Mouse (Mus musculus) liver, embryonic 13.5 days (tissue): Measurements from ENCODE around the gene Trim58. TPM values are rescaled to one million over a fixed set of nuclear protein-coding genes. Genes with fewer than 3 reads are reported as not detected.

Source experiments
- ATAC-seq: fragments of 200-750 bp; cut with Nextera tagmentation; 2 replicates; pipeline ENCODE4 v1.8.0; 2017; ENCODE audit warnings: low read depth, mild to moderate bottlenecking, moderate number of reproducible peaks, moderate library complexity
- DNase-seq: peaks from one replicate; pipeline ENCODE4 v3.0.0; 2022
- H3K27ac ChIP-seq: fragments of 300-500 bp; sonication (generic); 2 replicates; pipeline ENCODE4 v1.5.1; 2015; ENCODE audit warnings: moderate library complexity, mild to moderate bottlenecking, inconsistent platforms
- H3K27me3 ChIP-seq: fragments of 300-500 bp; sonication (generic); 2 replicates; pipeline ENCODE4 v1.6.1; 2015; ENCODE audit warnings: mild to moderate bottlenecking, inconsistent platforms
- H3K36me3 ChIP-seq: fragments of 300-500 bp; sonication (generic); 2 replicates; pipeline ENCODE4 v1.6.1; 2015; ENCODE audit warnings: mild to moderate bottlenecking, inconsistent platforms
- H3K4me1 ChIP-seq: fragments of 300-500 bp; sonication (generic); replicated peaks from 2 replicates; pipeline ENCODE4 v1.6.1; 2015; ENCODE audit warnings: inconsistent platforms
- H3K4me2 ChIP-seq: fragments of 300-500 bp; sonication (generic); 2 replicates; pipeline ENCODE4 v1.6.1; 2015; ENCODE audit warnings: inconsistent platforms, mild to moderate bottlenecking, moderate library complexity
- H3K4me3 ChIP-seq: fragments of 300-500 bp; sonication (generic); replicated peaks from 2 replicates; pipeline ENCODE4 v1.5.1; 2015; ENCODE audit warnings: mild to moderate bottlenecking, inconsistent platforms
- H3K9ac ChIP-seq: fragments of 300-500 bp; sonication (generic); 2 replicates; pipeline ENCODE4 v1.6.1; 2015; ENCODE audit warnings: mild to moderate bottlenecking, inconsistent platforms
- H3K9me3 ChIP-seq: fragments of 300-500 bp; sonication (generic); replicated peaks from 2 replicates; pipeline ENCODE4 v1.6.1; 2016; ENCODE audit warnings: inconsistent platforms
- WGBS: fragments of 180-500 bp; shearing (Covaris S2); methylation state at CpG from one replicate; pipeline ENCODE4 v1.1.7; 2015; ENCODE audit not compliant: insufficient replicate concordance; 5-methylcytosine and 5-hydroxymethylcytosine counted together
- polyA plus RNA-seq: library from polyadenylated mRNA; unstranded; fragments of >200 nt; fragmentation: Nextera tagmentation; extraction: Ambion mirVana; gene quantifications from 2 replicates; pipeline ENCODE4 v1.2.1, GENCODE M21; 2015

Trim58 gene
- polyA plus RNA-seq, result 9.2 and 12.4 TPM in 2 replicates

DNA sequence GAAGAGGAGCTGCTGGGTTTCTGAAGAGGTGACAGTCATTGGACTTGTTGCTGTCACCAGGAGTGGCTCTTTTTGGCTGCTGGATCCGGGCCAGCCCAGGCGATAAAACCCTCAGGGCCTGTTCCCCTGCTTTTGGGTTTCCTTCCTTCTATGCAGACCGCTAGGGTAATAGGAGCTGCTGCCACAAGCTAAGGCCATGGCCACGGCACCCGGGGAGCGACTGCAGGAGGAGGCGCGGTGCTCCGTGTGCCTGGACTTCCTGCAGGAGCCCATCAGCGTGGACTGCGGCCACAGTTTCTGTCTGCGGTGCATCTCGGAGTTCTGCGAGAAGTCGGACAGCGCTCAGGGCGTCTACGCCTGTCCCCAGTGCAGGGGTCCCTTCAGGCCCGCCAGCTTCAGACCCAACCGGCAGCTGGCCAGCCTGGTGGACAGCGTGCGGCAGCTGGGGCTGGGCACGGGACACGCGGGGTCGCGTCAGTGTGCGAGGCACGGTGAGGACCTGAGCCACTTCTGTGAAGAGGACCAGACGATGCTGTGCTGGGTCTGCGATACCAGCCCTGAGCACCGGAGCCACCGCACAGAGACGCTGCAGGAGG is at the start of gene Trim58:
Trim58 (plus strand) TSS at position 194 of the 596 bp plus-strand sequence.
- Histone ChIP-seq H3K4me2 (peak within 1 kb of the TSS; percentile 87), H3K9me3 (no peaks in the 10 kb centered on the region), H3K36me3 (peaks cover 28% of the 10 kb centered on the region), H3K4me1 (peaks cover 52% of the 10 kb centered on the region), H3K4me3 (peak within 1 kb of the TSS; percentile 78), H3K27me3 (peaks cover 8% of the 10 kb centered on the region; the same call in 1 of the 2 replicates), H3K9ac (peak within 1 kb of the TSS; percentile 98), H3K27ac (peak within 1 kb of the TSS; percentile 100)
- ATAC-seq (peak; percentile 52), DNase-seq (peak; percentile 61)
- WGBS, result 2% methylated on average over 34 of the region's 34 CpGs

DNA sequence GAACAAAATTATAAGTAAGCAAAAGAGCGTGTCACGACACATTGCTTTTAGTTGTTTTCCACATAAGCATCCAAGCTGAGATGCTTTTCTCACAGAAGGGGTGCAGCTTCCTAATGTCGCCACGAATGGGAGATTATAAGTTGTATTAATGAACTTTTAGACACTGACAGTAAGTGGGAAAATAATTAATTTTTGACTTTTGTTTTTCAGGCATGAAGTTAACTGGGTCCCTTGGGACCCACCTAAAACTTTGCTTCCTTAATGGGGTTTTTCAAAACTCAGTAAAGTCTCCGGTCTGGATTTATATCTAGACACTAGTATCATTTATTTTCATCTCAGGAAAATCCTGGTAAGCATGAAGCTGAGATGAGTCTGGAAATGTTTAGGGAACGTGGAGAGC is 45.5 kb upstream of the Trim58 start, which contains the start of gene Olfr324:
Olfr324 (plus strand) TSS at position 301 of the 400 bp plus-strand sequence.
- Histone ChIP-seq H3K4me1 (peaks cover 3% of the 10 kb centered on the region), H3K9me3 (no peaks in the 10 kb centered on the region), H3K4me3 (no peak within 1 kb of the TSS), H3K27me3 (peaks cover 2% of the 10 kb centered on the region; the same call in 1 of the 2 replicates), H3K36me3 (no peaks in the 10 kb centered on the region), H3K9ac (no peak within 1 kb of the TSS), H3K27ac (no peak within 1 kb of the TSS), H3K4me2 (no peak within 1 kb of the TSS)
- WGBS, result 65% methylated on average over 6 of the region's 6 CpGs
- ATAC-seq (no peak), DNase-seq (no peak)

DNA sequence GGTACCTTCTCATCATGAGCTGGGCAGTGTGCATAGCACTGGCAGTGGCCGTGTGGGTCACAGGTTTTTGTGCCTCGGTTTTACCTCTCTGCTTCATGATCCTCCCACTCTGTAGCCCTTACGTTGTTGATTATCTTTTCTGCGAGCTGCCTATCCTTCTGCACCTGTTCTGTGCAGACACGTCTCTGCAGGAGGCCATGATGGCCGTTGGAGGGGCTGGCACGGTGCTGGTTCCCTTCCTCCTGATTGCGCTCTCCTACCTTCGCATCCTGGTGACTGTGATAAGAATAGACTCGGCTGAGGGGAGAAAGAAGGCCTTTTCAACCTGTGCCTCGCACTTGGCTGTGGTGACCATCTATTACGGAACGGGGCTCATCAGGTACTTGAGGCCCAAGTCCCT is 42.4 kb upstream of the Trim58 start:
- ATAC-seq (no peak), DNase-seq (no peak)
- Histone ChIP-seq H3K4me1 (peaks cover 4% of the 10 kb centered on the region), H3K4me2 (no peak overlapping the region), H3K36me3 (no peaks in the 10 kb centered on the region), H3K9ac (no peak overlapping the region), H3K4me3 (no peak overlapping the region), H3K27me3 (peaks cover 2% of the 10 kb centered on the region; the same call in 1 of the 2 replicates), H3K27ac (no peak overlapping the region), H3K9me3 (no peaks in the 10 kb centered on the region)
- 61% methylated on average over 13 of the region's 13 CpGs for WGBS

DNA sequence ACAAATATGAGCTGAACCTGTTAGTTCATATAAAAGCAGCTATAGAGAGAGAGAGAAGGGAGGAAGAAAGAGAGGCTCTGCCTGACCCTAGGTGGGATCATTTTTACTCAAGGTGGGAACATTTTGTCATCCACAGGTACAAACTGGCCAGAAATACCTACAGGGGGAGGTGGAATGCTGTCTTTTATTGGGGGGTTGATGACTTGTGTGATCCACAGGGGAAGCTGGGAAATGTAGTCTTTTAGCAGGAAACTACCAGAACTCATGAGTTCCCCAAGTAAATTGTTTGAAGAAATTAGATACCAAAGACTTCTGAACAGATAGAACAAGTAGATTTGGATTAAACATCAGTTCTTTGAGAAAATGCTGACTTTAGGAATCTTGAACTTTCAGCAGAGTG is 38.2 kb upstream of the Trim58 start:
- ATAC-seq, result no peak
- H3K9ac ChIP-seq, result no peak overlapping the region
- no peak for DNase-seq
- H3K4me1 ChIP-seq, result peaks cover 16% of the 10 kb centered on the region
- no peaks in the 10 kb centered on the region for H3K9me3 ChIP-seq
- H3K4me3 ChIP-seq, result no peak overlapping the region
- no peak overlapping the region for H3K4me2 ChIP-seq
- H3K36me3 ChIP-seq, result no peaks in the 10 kb centered on the region
- no peak overlapping the region for H3K27ac ChIP-seq
- no peaks in the 10 kb centered on the region for H3K27me3 ChIP-seq

DNA sequence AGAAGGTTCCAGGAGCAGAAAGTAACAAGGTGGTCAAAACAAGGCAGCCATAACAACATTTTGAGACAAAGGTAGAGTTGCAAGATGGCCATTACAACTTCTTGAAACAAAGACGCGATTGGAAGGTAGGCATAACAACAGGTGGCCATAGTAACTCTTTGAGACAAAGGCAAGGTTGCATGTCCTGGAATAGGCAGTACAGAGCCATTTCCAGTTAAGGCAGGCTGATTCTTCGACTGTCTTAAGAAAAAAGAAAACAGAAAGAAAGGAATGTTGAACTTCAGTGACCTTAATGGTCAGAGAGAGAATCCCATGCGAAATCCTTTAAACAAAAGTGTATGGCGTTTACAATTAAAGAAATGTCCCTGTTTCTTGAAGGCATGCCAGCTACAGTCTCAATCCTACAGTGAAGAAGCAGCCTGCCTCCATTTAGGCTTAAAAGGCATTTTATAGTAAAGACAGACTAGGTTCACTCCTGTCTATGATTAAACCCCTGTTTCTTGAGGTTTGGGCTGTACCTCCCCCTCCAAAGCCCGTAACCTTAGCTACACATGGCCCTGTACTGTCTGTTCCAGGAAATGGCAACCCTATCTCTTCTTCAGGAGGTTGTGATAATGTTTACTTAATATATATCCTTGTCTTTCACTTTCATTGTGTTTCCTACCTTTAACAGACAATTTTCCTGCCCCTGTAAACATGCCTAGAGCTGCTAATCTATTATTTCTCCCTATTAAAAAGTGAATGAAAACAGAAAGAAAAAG is 37.3 kb upstream of the Trim58 start:
- H3K27ac ChIP-seq, result no peak overlapping the region
- ATAC-seq, result peak; percentile 48; the same call in 1 of the 2 replicates
- no peak overlapping the region for H3K4me2 ChIP-seq
- no peaks in the 10 kb centered on the region for H3K27me3 ChIP-seq
- H3K9me3 ChIP-seq, result no peaks in the 10 kb centered on the region
- no peak overlapping the region for H3K9ac ChIP-seq
- peaks cover 16% of the 10 kb centered on the region for H3K4me1 ChIP-seq
- no peak for DNase-seq
- 63% methylated on average over 6 of the region's 6 CpGs for WGBS
- H3K4me3 ChIP-seq, result no peak overlapping the region
- H3K36me3 ChIP-seq, result no peaks in the 10 kb centered on the region

DNA sequence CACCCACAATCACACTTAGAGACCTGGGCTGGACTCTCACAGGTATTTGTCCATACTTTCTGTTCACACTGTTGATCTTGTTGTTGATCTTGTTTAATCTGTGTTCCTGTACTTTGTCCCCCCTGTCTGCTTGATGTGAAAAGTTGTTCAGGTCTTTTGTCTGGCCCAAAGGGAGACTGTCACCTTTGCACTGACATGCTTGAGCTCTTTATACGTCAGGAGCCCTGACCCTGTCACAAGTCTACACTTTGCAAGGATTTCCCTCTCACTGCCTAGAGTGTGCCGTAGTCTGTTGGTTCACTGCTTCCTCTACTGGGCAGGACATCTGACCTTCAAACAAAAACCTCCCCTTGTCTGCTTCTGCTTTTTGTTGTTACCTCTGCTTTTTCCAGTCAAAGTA is 35.6 kb upstream of the Trim58 start:
- DNase-seq (no peak), ATAC-seq (no peak)

DNA sequence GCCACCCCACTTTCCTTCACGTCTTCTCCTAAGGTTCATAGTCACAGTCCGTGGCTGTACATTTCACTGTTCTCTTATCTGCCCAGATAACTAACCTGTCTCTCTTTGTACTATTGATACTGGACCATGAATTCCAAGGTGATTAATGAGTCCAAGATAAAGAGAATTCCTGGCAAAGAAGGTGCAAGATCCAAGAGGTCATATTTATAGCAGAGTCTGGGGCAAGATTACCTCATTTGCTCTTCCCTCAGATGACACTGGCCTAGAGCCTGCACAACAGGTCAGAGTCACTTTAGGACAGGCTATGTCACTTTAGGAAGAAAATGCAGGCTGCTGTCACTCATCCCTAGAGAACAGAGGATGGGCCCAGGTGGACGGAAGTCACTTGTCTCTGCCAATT is 35.0 kb upstream of the Trim58 start:
- Histone ChIP-seq H3K36me3 (no peaks in the 10 kb centered on the region), H3K4me3 (no peak overlapping the region), H3K27ac (no peak overlapping the region), H3K4me2 (no peak overlapping the region), H3K4me1 (peaks cover 16% of the 10 kb centered on the region), H3K9me3 (no peaks in the 10 kb centered on the region), H3K9ac (no peak overlapping the region), H3K27me3 (no peaks in the 10 kb centered on the region)
- 47% methylated on average over 3 of the region's 3 CpGs for WGBS
- ATAC-seq (no peak), DNase-seq (no peak)

More for the DNA sequence above, 35.6 kb upstream of the Trim58 start:
- peaks cover 16% of the 10 kb centered on the region for H3K4me1 ChIP-seq
- no peak overlapping the region for H3K27ac ChIP-seq
- WGBS, result 41% methylated on average over 2 of the region's 2 CpGs
- H3K9me3 ChIP-seq, result no peaks in the 10 kb centered on the region
- no peak overlapping the region for H3K4me2 ChIP-seq
- no peak overlapping the region for H3K9ac ChIP-seq
- no peak overlapping the region for H3K4me3 ChIP-seq
- H3K36me3 ChIP-seq, result no peaks in the 10 kb centered on the region
- H3K27me3 ChIP-seq, result no peaks in the 10 kb centered on the region

DNA sequence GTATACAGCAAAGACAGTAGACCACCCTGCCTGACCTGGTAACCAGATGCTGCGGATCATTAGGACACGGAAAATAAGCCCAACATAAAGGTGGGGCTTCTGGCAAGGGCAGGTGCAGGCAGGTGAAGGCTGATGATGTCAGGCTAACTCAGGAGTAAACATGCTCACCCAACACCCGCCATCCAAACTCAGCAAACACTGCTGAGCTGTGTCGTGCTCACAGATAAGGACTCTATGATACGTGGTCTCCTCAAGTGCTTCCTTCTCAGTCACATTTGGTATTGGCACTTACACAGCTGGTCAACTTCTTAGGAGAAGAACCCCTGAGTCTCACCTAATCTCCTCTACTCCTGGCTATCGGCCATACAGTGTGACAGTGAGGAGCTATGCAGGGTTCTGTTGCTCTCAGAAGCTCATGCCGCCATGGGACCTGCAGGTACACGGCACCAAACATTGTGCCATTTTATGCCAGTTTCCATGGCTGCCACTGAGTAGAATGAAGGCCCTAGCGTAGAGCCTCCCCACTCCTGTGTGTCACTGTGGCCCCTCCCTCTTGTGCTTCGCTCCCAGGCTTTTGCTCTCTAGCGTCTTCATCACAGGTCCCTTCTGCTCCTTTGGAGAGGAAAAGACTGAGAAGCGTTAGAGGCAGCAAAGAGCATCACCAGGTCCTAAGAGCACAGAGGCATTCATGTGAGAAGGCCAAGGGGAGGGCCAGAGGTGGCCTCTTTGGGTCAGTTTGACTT is 33.9 kb upstream of the Trim58 start:
- Histone ChIP-seq H3K9ac (no peak overlapping the region), H3K4me1 (peaks cover 16% of the 10 kb centered on the region), H3K4me3 (no peak overlapping the region), H3K4me2 (no peak overlapping the region), H3K27me3 (no peaks in the 10 kb centered on the region), H3K27ac (no peak overlapping the region), H3K9me3 (no peaks in the 10 kb centered on the region), H3K36me3 (no peaks in the 10 kb centered on the region)
- 58% methylated on average over 12 of the region's 12 CpGs for whole genome bisulfite sequencing
- ATAC-seq (no peak), DNase-seq (no peak)

DNA sequence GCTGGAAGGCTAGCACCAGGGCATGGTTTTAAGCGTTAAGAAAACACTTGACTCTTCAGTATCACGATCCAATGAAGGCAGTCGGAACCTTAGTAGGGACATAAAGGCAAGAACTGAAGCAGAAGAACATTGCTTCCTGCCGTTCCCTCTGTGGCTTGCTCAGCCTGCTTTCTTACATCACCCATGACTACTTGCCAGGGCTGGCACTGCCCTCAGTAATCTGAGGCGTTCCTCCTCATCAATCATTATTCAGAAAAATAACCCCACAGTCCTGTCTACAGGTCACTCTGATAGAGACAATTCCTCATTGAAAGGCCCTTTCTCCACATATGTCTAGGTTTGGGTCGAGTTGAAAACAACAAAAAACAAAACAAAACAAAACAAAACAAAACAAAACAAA is 33.2 kb upstream of the Trim58 start:
- 70% methylated on average over 6 of the region's 6 CpGs for WGBS

DNA sequence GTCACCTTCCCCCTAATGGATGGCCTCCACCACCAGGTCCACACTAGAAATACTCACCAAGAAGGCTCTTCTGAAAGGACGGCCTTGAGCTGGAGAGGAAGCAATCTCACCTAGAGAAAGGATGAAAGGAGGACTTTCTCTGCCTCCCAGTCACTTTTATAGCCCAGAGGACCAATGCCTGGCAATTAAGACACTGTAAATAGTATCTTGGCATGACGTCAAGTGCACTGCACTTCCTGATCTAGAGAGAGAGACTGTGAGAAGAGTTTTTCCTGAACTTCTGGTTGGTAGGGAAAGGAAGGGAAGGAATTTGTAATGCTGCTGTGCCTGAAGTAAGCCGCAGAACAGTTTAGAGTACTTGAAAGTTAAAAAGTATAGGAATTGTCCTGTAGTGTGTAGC is 26.9 kb upstream of the Trim58 start:
- H3K4me3 ChIP-seq, result no peak overlapping the region
- no peak overlapping the region for H3K27ac ChIP-seq
- no peak for DNase-seq
- H3K27me3 ChIP-seq, result 0 out of 2 replicates have a peak, but pooled peaks cover 4% of the 10 kb centered on the region
- H3K9me3 ChIP-seq, result no peaks in the 10 kb centered on the region
- H3K36me3 ChIP-seq, result no peaks in the 10 kb centered on the region
- H3K4me2 ChIP-seq, result no peak overlapping the region
- H3K9ac ChIP-seq, result no peak overlapping the region
- ATAC-seq, result no peak
- no peaks in the 10 kb centered on the region for H3K4me1 ChIP-seq
- WGBS, result 35% methylated on average over 3 of the region's 3 CpGs

More for the DNA sequence above, 33.2 kb upstream of the Trim58 start:
- Histone ChIP-seq H3K27me3 (no peaks in the 10 kb centered on the region), H3K9me3 (no peaks in the 10 kb centered on the region), H3K4me2 (no peak overlapping the region), H3K27ac (no peak overlapping the region), H3K36me3 (no peaks in the 10 kb centered on the region), H3K4me1 (peaks cover 16% of the 10 kb centered on the region), H3K4me3 (no peak overlapping the region), H3K9ac (no peak overlapping the region)
- ATAC-seq (no peak), DNase-seq (no peak)

DNA sequence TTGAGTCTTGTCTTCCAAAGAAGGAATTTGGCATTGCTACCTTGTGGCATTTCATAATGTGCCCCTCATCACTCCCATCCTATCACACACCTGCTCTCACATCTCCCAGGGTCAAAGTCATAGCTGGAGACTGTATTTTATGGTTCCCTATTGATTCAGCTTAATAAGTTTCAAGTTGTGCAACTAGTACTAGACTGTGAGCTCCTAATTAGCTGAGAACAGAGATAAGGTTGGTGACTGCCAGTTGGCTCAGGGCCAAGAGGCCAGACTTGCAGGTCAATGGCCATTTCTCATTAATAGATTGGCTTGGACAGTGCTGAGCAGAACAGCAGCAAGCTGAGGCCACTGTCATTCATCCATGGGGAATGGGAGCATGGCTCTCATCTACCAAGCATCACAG is 25.7 kb upstream of the Trim58 start:
- H3K9ac ChIP-seq, result no peak overlapping the region
- H3K4me2 ChIP-seq, result no peak overlapping the region
- no peaks in the 10 kb centered on the region for H3K36me3 ChIP-seq
- no peak for DNase-seq
- no peak for ATAC-seq
- no peak overlapping the region for H3K27ac ChIP-seq
- H3K4me1 ChIP-seq, result no peaks in the 10 kb centered on the region
- 0 out of 2 replicates have a peak, but pooled peaks cover 4% of the 10 kb centered on the region for H3K27me3 ChIP-seq
- H3K9me3 ChIP-seq, result no peaks in the 10 kb centered on the region
- no peak overlapping the region for H3K4me3 ChIP-seq
